ENCODE assay signal across 8 mouse cellular contexts in the genomic region with DNA sequence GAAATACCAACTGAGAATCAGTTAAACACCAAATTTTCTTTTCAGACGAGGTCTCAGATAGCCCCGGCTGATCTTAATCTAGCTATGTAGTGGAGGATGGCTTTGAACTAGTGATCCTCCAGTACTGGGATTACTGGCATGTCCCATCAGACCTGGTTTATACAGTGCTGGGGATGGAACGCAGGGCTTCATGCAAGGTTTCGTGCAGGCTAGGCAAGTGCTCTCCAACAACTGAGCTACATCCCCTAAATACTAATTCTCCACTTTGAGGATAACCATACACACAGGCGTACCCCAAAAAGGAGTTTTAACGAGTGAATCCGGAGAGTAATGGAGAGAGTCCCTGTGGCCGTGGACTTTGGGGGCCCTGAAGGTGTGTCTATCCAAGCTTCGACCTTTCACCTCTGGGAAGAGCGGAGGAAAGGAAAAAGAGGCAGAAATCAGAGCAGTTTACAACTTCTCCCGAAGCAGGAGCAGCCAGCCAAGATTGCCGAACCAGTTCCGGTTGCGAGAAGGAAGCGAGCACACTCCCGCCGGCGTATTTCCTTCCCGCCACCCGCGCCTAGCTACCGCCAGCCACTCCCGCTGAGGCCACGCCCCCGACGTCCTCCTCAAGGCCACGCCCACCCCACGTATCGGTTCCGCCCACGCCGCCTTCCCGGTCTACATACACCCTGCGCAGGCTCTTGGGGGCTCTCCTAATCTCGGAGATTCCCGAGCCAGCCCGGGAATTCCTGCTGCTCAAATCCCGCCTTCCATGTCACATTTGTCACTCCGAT. TPM values are rescaled to one million over a fixed set of nuclear protein-coding genes. Genes with fewer than 3 reads are reported as not detected.
DNase-seq lines count a peak whose midpoint lies in the region; ATAC-seq and TF ChIP-seq lines count a peak whose summit lies in the region.

No protein-coding gene starts in this region.

- peak overlapping the region; percentile 64 for H3K4me3 ChIP-seq in heart, embryonic 15.5 days
- H3K4me3 ChIP-seq in liver, embryonic 14.5 days (ENCODE audit: insufficient read depth in 1 of 2, low read depth in 2 of 2, low read length in 2 of 2), result peak overlapping the region; percentile 66
- peak overlapping the region; percentile 43 for H3K4me3 ChIP-seq in neural tube, embryonic 11.5 days (ENCODE audit: low read depth, low read length)
- H3K4me3 ChIP-seq in stomach, postnatal 0 days (ENCODE audit: low read depth, low read length), result peak overlapping the region; percentile 55

- peak overlapping the region; percentile 92 for H3K27ac ChIP-seq in heart, embryonic 15.5 days
- peak overlapping the region; percentile 27 for H3K27ac ChIP-seq in liver, embryonic 14.5 days
- H3K27ac ChIP-seq in neural tube, embryonic 11.5 days (ENCODE audit: low read depth, low read length), result peak overlapping the region; percentile 53; the same call in 1 of the 2 replicates
- H3K27ac ChIP-seq in stomach, postnatal 0 days (replicated peaks), result peak overlapping the region; percentile 92

- H3K9me3 ChIP-seq in heart, embryonic 15.5 days (replicated peaks), result no peaks in the 10 kb centered on the region
- H3K9me3 ChIP-seq in liver, embryonic 14.5 days (ENCODE audit: control insufficient read depth, low read length), result no peaks in the 10 kb centered on the region
- H3K9me3 ChIP-seq in neural tube, embryonic 11.5 days (ENCODE audit: control insufficient read depth, low read length), result no peaks in the 10 kb centered on the region
- no peaks in the 10 kb centered on the region for H3K9me3 ChIP-seq in stomach, postnatal 0 days (ENCODE audit: control insufficient read depth, low read length)

- peaks cover 37% of the 10 kb centered on the region for H3K4me1 ChIP-seq in heart, embryonic 15.5 days (replicated peaks)
- peaks cover 27 to 29% of the 10 kb centered on the region in 2 experiments for H3K4me1 ChIP-seq in liver, embryonic 14.5 days (replicated peaks; ENCODE audit: control insufficient read depth in 2 of 2, insufficient read depth in 2 of 2, low read length in 1 of 2)
- peaks cover 10% of the 10 kb centered on the region for H3K4me1 ChIP-seq in neural tube, embryonic 11.5 days (ENCODE audit: control insufficient read depth, insufficient read depth, low read length)
- peaks cover 12% of the 10 kb centered on the region; the same call in 1 of the 2 replicates for H3K4me1 ChIP-seq in stomach, postnatal 0 days (replicated peaks; ENCODE audit: control insufficient read depth, insufficient read depth)

- H3K9ac ChIP-seq in heart, embryonic 15.5 days, result peak overlapping the region; percentile 76
- peak overlapping the region; percentile 62 for H3K9ac ChIP-seq in liver, embryonic 14.5 days (replicated peaks)
- peak overlapping the region; percentile 61 for H3K9ac ChIP-seq in neural tube, embryonic 11.5 days (ENCODE audit: low read length)
- peak overlapping the region; percentile 70 for H3K9ac ChIP-seq in stomach, postnatal 0 days (ENCODE audit: low read length)

- TF ChIP-seq EP300 in liver, embryonic 14.5 days (IDR thresholded peaks at IDR 0.05; ENCODE audit: low read depth), result no peak
- no peak for TF ChIP-seq EP300 in stomach, postnatal 0 days (optimal IDR thresholded peaks at IDR 0.05)

- no peaks in the 10 kb centered on the region for H3K27me3 ChIP-seq in heart, embryonic 15.5 days
- H3K27me3 ChIP-seq in liver, embryonic 14.5 days (ENCODE audit: control insufficient read depth, insufficient read depth, low read length), result no peaks in the 10 kb centered on the region
- no peaks in the 10 kb centered on the region for H3K27me3 ChIP-seq in neural tube, embryonic 11.5 days (ENCODE audit: control insufficient read depth, insufficient read depth, low read length)
- no peaks in the 10 kb centered on the region for H3K27me3 ChIP-seq in stomach, postnatal 0 days (ENCODE audit: control insufficient read depth, insufficient read depth, low read length)

- peaks cover 11% of the 10 kb centered on the region for H3K36me3 ChIP-seq in heart, embryonic 15.5 days
- no peaks in the 10 kb centered on the region for H3K36me3 ChIP-seq in liver, embryonic 14.5 days (replicated peaks; ENCODE audit: control insufficient read depth, insufficient read depth, low read depth)
- H3K36me3 ChIP-seq in neural tube, embryonic 11.5 days (ENCODE audit: control insufficient read depth, insufficient read depth, low read length), result no peaks in the 10 kb centered on the region
- no peaks in the 10 kb centered on the region for H3K36me3 ChIP-seq in stomach, postnatal 0 days (ENCODE audit: control insufficient read depth, insufficient read depth, low read length)

- ATAC-seq in CD4-positive, CD25-positive, alpha-beta regulatory T cell, adult 4 months, result peak; percentile 90
- peak; percentile 93 for ATAC-seq in heart, embryonic 15.5 days (replicated peaks; ENCODE audit: insufficient number of reproducible peaks, insufficient read depth, low FRiP score, low read depth)
- peak; percentile 96 for ATAC-seq in liver, embryonic 14.5 days (ENCODE audit: insufficient read depth)
- peak; percentile 96 for ATAC-seq in neural tube, embryonic 11.5 days (ENCODE audit: insufficient read depth, low FRiP score, low TSS enrichment)
- ATAC-seq in stomach, postnatal 0 days (ENCODE audit: low FRiP score, low TSS enrichment), result peak; percentile 95

- DNase-seq in c-Kit-negative CD71-positive TER-119-positive erythroid progenitor cells, embryonic 14.5 days (ENCODE audit: low read depth, low spot score), result peak; percentile 90
- DNase-seq in fibroblast of lung, adult 2 months (ENCODE audit: low read depth), result peak; percentile 84
- DNase-seq in kidney, postnatal 25 days, result peak; percentile 99 to 100
- DNase-seq in liver, embryonic 14.5 days (ENCODE audit: low read depth in 3 of 3, low spot score in 3 of 3), result peak; percentile 90 to 92 (median 90)
- DNase-seq in neural tube, embryonic 11.5 days (ENCODE audit: low spot score), result peak; percentile 99
- peak; percentile 99 for DNase-seq in stomach, postnatal 0 days (ENCODE audit: low spot score)

- 3% methylated on average over 39 of the region's 39 CpGs for WGBS in heart, embryonic 15.5 days
- 3% methylated on average over 39 of the region's 39 CpGs for WGBS in liver, embryonic 14.5 days (ENCODE audit: insufficient replicate concordance)
- 4% methylated on average over 38 of the region's 39 CpGs for WGBS in neural tube, embryonic 11.5 days
- 3% methylated on average over 39 of the region's 39 CpGs for WGBS in stomach, postnatal 0 days

- H3K4me2 ChIP-seq in heart, embryonic 15.5 days, result peak overlapping the region; percentile 82
- H3K4me2 ChIP-seq in liver, embryonic 14.5 days (ENCODE audit: low read depth), result peak overlapping the region; percentile 79
- peak overlapping the region; percentile 71 for H3K4me2 ChIP-seq in neural tube, embryonic 11.5 days (ENCODE audit: low read depth)
- H3K4me2 ChIP-seq in stomach, postnatal 0 days (replicated peaks; ENCODE audit: low read depth), result peak overlapping the region; percentile 75

- TF ChIP-seq CTCF in liver, embryonic 14.5 days (IDR thresholded peaks at IDR 0.05; ENCODE audit: low read depth), result no peak
- TF ChIP-seq CTCF in stomach, postnatal 0 days (IDR thresholded peaks at IDR 0.05; ENCODE audit: low read depth), result no peak

RNA-seq across cellular contexts. Expression of a gene that starts 0.6 kb away (rescaled TPM):
- polyA plus RNA-seq in CD4-positive, CD25-positive, alpha-beta regulatory T cell, adult 4 months (2017; shearing (Covaris generic)), result 10 to 100 TPM; 37.8 to 49.1 TPM
- polyA plus RNA-seq in heart, embryonic 15.5 days (2015; fragmentation: Nextera tagmentation; extraction: Ambion mirVana), result 29.0 and 36.1 TPM in 2 replicates
- 5.8 and 6.4 TPM in 2 replicates for polyA plus RNA-seq in liver, embryonic 14.5 days (2012; rRNA removed)
- polyA plus RNA-seq in liver, embryonic 14.5 days (2014; fragmentation: Nextera tagmentation; extraction: Ambion mirVana), result 8.1 and 9.7 TPM in 2 replicates
- polyA plus RNA-seq in neural tube, embryonic 11.5 days (2014; fragmentation: Nextera tagmentation; extraction: Ambion mirVana), result 54.8 and 56.7 TPM in 2 replicates
- polyA plus RNA-seq in stomach, postnatal 0 days (2015; fragmentation: Nextera tagmentation; extraction: Ambion mirVana), result 25.9 and 28.5 TPM in 2 replicates

RNA-seq across cellular contexts. Expression of a gene that starts 42.8 kb away (rescaled TPM):
- polyA plus RNA-seq in CD4-positive, CD25-positive, alpha-beta regulatory T cell, adult 4 months (2017; shearing (Covaris generic)), result 10 to 100 TPM; 16.1 to 17.8 TPM
- polyA plus RNA-seq in heart, embryonic 15.5 days (2015; fragmentation: Nextera tagmentation; extraction: Ambion mirVana), result 12.6 and 14.2 TPM in 2 replicates
- 9.4 and 16.5 TPM in 2 replicates for polyA plus RNA-seq in liver, embryonic 14.5 days (2012; rRNA removed)
- polyA plus RNA-seq in liver, embryonic 14.5 days (2014; fragmentation: Nextera tagmentation; extraction: Ambion mirVana), result 8.6 and 9.6 TPM in 2 replicates
- 13.3 and 13.8 TPM in 2 replicates for polyA plus RNA-seq in neural tube, embryonic 11.5 days (2014; fragmentation: Nextera tagmentation; extraction: Ambion mirVana)
- polyA plus RNA-seq in stomach, postnatal 0 days (2015; fragmentation: Nextera tagmentation; extraction: Ambion mirVana), result 12.3 and 14.3 TPM in 2 replicates

Comparison
In these comparisons a context has a peak if more than half of its experiments do, and no peak if none do; other contexts are left out.
1. Peak in every context shown above with its lines: DNase-seq, ATAC-seq, H3K4me3 ChIP-seq and H3K27ac ChIP-seq.
2. H3K27ac ChIP-seq: peak in every context shown above with its lines; median percentile 92 in heart, embryonic 15.5 days; 92 in stomach, postnatal 0 days; 53 in neural tube, embryonic 11.5 days; 27 in liver, embryonic 14.5 days.